Mouse (Mus musculus): ENCODE measurements around the gene Adsl.

DNA sequence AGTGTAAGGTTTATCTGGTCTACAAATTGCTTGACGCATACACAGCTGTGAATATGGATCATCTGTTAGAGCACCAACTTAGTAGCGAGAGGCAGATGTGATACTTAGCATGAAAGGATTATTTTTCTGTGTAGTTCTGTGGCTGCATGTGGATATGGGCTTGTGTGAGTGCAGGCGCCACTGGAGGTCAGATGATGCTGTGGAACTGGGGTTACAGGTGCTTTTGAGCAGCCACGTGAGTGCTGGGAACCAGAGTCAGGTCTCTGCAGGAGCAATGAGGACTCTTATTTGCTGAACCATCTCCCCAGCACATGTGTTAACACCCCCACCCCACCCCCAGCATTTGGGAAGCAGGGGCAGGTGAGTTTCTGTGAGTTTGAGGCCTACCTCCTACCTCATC, 1.1 kb downstream of the Adsl start:
- TF ChIP-seq CTCF (IDR thresholded peaks at IDR 0.05; ENCODE audit: extremely low read depth, insufficient read depth, insufficient read length, insufficient replicate concordance) (no peak), POLR2A (IDR thresholded peaks at IDR 0.05; ENCODE audit: low read depth, low read length) (no peak)

Measured in spleen, adult 2 months (tissue).